Mouse (Mus musculus) fat pad, adult 2 months (tissue): ENCODE measurements around the gene Erc2.

Experiments used
- DNase-seq: peaks from one replicate; pipeline ENCODE4 v3.0.0-alpha.2; 2011; ENCODE audit warnings: low read depth, low spot score; ENCODE audit errors: extremely low read depth

Gene Erc2

DNA sequence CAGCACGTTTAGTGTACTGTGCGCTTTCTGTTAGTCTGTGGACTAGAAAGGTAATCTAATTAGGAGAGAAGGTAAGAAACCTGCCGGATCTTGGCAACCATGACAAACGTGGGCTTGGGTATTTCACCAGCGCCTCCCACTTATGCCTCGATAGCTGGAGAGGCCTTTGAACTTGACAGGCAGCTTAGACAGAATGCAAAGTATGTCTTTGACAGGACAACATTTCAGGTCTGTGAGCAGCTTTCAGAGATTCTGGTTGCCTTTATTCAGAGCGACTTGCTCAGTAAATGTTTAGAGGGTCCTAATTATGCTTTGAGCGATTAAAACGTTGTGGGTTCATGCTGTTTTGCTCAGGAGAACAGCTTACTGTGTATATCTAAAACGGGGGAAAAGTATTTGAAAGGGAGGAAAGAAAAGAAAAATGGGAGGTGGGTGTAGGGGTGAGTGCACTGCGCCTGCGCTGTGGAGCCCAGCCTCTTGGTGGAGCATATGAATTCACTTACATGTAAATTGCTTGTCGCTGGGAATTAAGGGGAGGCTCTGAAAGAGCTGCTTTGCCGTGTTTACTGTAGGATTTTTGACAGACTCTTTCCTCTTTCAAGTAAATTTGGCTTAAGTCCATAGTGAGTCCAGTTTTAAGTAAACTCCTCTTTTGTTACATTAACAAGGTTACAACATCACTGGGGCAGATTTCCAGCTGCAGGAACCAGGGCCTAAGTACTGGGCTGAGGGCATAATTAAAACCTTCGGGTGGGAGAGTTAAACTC lies 542.6 kb downstream of the Erc2 start:
- DNase-seq: peak; percentile 10

DNA sequence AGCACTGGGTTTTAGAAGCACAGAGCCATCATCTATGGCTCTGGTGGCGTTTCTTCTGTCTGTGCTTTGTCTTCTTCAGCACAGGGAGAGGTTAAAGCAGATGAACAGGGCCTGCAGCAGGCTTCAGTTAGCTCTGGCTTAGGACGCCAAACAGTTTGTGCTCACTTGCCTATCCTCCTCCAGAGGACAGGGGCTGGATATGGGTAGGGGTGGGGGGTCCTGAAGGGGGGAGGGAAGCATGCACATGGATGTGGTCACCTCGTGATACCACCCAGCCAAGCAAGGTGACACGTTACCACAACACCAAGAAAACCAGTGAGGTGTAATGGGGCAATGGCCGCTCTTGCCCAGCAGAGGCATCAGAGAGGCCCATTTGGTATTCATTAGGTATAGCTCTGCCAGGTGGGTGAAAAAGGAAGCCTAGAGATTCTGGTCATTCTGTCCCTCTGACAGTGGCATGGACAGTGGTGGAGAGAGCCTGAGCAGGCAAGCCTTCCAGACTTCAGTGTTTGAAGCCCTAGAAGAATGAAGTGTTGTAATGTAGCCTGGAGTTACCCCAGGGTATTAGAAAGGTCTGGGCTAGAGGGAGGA lies 543.5 kb downstream of the Erc2 start:
- no peak for DNase-seq

DNA sequence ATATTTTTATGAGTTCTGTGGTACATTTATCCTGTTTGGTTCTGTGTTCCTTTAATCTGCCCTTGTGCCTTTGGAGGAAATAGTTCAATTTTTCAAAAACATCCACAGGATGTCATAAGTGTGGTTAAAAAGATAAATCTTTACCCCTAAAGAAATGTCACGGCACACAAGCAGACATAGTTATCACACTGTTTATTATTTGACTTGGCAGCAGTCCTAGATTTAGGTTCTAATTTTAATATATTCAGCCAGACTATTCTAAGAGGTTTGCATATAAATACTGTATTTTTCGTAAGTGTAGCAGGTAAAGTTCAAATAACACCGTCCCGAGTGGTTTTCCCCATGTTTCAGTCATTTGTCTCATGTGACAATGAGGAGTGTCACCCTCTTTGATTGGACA lies 548.5 kb downstream of the Erc2 start:
- DNase-seq: no peak

DNA sequence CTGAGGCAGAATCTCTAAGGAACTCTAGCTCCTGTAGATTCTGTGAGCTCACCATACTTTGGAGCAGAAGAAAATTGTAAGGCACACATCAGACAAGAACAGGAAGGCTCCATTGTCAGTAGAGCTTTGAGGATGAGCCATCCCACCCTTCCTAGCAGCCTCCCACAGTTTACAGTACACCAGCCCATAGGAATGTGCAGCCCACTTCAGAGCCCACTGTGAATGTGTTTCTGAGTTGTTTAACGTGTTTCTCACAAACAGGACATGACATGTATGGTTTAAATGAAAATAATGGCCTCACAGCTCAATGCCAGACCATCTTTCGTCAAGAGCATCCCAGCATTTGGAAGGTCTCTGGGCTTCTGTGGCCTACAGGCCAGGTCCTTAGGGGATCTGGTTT lies 549.1 kb downstream of the Erc2 start:
- no peak for DNase-seq

DNA sequence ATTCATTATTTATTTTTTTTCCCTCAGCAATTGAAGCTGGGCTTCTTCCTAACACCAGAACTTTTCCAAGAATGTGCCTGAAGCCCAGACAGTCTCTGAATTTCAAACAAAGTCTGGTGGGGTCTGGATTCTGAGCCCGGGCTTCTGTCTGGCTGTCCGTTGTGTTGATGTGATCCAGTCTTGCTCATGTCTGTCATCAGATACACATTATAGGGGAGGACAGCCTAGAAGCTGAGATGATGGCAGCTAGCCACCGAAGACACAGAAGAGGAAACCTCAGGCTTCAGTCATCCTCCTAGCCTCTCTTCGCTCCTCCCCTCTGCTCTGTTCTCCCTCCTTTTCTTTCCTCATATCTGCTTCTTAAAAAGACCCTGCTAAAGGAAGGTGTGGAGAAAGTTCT lies 551.5 kb downstream of the Erc2 start:
- DNase-seq: no peak

DNA sequence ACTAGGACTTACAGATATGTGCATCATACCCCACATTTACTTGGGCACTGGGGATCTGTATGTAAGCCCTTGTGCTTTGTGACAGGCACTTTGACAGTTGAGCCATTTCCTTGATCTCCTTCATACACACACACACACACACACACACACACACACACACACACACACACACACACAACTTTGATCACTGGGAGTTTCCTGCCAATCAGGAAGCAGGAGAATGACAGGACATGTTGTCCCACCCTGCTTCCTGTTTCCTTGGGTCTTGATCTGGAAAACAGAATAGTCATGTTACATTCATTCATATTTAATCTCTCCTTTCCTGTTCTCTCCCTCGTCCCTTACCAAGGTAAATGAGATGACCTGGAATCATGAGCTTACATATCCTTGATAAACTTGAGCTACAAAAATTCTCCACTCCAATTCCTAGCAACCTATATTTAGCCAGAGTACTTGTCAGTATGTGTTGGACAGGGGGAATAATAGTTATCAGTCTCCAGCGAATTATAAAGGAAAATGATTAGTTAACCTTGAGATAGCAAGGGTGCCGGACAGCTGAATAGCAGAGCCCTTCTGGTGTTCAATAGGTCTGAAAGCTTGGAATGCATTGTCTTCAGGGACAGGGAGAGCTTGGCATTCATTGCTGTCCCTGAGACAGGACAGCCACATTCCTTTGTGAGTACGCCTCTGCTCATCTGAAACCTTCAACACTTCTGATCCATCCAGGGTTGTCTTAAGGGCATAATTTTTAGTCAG lies 559.0 kb downstream of the Erc2 start:
- DNase-seq: no peak

DNA sequence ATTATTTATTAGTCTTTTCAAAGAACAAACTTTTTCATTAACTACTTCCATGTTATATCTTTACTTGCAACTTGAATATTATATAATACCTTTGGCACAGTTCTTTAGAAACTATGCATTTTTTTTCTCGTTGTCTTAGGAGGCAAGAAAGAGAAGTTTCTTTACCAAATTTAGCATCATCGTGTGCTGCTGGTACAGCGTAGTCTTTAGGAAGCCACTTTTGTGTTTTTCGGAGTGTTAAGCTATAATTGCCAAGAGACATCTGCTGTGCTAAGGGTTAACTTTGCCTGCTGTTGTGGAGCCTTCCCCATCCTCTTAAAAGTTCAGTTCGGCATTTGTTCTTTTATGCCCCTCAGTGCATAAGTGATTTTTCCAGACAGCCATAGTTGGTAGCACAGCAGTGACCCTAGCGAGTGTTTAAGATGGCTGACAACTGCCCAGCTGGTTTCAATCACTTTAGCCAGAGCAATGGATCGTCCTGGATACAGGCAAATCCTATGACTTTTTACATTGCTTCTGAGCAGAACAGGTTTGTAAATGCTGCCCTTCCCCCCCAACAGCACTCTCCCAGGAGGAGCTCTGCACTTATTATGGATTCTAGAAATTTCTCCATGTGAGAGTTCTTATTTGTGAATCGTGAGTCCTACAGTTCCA lies 570.6 kb downstream of the Erc2 start:
- no peak for DNase-seq

DNA sequence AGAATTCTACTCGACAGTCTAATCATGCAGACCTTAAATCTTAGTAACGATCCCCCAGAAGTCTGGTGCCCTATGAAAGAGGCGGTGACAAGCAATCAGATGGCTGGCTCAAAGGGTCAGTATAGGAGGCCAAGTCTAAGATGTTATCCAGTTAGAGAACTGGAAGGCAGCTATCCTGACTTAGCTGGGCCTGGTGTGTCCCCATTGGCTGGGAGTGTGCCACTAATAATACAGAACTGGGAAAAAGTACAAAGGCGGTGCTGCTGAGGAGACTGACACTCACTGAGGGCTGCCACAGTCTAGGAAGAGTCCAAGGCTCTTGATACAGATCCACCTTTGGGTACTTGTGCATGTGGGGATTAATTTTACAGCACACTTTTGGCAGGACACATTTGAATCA lies 581.6 kb downstream of the Erc2 start:
- DNase-seq: no peak

DNA sequence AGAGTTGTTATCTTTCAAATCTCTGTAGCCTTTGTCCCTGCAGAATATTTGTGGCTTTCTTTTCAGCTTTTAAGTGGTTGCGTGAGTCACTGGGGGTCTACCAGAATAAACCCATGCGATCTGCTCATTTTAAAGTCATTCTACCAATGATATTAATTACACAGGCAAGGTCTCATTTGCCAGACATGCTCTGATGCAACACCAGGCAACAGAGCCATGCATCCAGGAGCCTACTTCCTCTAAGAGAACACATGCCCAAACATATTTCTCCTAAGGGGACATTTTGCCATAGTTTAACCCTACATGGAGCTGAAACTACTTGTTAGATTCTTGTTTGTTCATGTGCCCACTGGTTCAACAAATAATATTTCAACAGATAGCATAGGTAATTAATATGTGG lies 584.1 kb downstream of the Erc2 start:
- no peak for DNase-seq

DNA sequence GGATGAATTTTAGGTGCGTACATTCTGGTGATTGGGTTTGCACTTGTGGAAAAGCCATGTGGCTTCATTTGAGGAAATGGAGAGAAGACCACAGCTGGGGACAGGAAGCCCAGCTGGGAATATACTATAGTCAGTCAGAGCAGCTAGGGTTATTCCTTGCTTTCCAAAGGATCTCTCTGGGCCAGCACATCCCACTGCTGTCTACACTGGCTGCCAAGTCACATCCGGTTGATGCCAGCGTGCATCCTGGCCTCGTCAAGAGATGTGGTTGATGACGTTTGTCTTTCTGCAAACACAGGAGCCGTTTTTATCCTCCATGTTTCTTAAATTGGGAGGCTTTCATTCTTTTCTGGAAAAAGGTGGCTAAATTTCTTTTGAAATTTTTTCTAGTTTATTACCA lies 603.3 kb downstream of the Erc2 start:
- no peak for DNase-seq

DNA sequence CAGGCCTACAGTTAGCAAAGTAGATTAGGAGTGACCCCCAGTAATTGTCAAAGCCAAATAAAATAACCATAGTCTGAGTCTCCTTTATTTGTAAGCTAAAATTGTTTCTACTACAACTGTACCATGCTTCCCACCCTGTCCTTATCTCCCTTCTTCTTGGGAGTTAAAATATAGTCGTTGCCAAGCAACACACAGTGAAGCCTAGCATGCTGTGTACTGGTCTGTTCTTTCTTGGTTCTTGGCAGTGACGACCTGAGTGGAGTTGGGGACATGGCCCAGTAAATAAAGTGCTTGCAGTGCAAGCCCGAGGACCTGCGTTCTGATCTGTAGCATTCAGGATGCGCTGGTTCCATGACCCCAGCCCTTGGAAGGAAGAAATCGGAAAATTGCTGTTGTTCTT lies 608.3 kb downstream of the Erc2 start:
- DNase-seq: no peak

DNA sequence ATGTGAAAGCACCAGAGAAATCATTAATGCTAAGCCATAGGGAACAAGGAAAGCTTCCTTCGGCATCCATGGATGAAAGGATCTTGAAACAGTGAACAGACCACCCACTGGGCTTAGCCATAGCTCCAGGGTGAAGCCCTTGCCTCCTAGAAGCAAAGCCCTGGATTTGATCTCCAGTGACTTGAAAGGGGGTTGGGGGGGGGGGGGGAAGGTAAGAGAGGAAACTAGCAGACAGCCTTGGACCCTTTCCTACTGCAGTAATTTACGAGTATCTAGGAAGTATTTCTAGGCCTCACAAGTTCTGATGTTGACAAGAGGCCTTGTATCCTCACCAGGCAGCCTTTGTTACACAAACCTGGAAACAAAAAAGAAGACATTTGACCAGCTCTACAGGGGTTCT lies 609.0 kb downstream of the Erc2 start:
- no peak for DNase-seq

DNA sequence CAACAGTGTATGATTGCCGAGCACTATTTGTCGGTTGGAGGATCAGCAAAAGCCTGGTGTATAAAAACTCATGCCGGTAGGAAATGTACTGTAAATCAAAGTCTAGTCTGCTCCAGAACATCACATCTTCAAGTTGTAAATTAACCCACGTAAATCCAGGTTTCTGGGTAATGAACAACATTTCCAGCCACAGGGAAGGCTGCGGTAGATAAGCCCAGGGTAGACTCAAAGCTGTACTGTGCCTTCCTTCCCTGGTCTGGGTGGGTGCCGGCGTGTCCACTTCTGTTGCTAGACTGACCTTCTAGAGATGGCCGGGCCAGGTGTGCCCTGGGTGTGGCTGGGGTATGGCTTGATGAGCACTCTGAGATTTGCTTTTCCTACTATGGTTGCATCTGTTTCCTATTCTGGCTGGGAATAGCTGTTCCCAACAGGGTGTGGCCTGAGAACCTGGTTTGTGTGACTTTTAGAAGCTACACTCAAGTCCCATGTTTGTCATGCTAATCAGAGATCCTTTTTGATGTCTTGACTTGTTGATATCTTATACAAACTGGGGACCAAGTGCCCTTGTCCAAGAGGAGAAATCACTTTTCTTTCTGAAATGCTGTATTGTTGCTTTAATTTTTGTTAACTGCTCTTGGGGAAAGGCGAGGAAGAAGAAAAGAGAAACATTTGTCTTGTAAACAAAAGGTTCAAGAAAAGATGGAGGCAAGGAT lies 616.3 kb downstream of the Erc2 start:
- no peak for DNase-seq

DNA sequence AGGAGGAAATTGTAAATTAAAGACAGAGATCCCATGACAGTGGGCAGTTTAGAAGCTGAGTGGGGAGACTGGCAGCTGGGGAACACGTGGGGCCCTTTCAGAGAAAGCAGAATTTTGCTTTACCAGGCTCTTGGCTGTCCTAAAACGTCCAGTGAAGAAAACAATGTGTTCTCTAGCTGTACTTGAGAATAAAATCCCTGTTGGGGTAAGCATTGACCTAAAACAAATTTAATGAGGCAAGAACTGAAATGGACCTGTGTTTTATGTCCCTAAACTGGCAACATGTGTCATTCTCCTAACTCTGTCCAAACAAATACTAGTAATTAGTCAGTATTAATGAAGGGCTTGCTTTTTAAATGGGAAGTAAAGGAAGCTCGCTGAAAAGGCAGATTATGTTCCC lies 617.9 kb downstream of the Erc2 start:
- DNase-seq: no peak

DNA sequence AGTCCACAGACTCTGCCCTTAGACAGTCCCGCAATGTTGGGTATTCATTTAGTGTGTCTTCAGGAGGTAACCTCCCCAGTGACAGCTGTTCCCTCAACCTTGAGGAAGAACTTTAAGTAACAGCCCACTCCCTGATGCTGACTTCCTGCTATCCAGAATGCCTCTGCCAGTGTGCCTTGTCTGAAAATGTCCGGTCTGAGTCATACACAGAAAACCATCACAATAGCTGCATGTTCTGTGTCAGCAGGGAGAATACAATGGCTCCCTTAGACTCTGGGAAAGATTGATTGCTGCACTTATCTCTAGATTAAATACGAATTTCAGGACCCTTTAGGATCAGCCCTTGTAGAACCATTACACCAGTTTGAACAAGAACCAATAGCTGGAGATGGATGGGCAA lies 620.5 kb downstream of the Erc2 start:
- DNase-seq: no peak

DNA sequence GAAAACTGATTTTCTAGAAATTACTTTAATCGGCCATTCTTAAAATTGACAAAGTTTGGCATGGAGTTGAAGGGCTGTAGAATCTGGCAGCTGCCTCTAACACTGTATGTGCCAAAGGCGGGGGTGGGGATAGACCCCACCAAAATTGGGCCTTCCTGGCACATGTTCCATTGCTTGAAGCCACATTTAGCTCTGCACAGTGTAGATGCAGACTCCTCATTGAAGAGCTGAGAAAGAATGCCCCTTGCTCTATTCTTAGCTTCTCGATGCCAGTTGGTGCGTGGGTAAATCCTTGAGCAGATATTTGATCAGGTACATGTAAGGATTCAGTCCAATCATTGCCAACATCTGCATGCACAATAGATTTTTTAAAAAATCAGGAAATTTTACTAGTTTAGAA lies 621.2 kb downstream of the Erc2 start:
- no peak for DNase-seq

DNA sequence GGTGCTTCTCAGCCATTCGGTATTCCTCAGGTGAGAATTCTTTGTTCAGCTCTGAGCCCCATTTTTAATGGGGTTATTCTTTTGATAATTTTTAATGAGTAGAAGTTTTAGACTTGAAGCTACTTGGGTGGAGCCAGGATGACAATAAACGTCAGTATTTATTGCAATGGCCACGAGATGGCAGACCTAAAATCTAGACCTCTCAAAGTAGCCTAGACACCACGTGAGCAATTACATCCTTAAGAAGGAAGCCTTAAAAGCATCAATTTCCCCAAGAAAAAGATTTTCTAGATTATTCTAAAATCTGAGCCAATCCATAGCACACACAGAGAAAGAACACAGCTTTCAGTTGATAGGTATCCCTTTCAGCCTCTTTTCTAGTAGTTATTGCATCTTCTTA lies 640.5 kb downstream of the Erc2 start:
- DNase-seq: no peak

DNA sequence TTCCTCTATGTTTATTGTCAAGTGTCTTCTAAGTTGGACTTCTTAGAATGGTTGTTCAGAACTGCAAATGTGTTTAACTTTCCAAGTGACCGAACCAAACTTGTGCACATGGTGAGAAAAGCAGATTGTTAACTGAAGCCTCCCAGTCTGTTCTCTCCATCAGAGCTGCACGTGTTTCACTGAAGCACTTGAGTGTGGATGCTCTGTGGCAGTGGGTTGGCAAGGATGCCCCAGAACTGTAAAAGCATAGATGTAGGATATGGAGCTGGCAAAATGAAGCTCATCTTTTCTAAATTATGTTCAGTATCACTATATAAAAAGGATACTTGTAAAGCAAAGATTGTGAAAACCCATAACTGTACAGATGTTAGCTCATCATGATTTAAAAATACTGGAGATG lies 645.1 kb downstream of the Erc2 start:
- no peak for DNase-seq

DNA sequence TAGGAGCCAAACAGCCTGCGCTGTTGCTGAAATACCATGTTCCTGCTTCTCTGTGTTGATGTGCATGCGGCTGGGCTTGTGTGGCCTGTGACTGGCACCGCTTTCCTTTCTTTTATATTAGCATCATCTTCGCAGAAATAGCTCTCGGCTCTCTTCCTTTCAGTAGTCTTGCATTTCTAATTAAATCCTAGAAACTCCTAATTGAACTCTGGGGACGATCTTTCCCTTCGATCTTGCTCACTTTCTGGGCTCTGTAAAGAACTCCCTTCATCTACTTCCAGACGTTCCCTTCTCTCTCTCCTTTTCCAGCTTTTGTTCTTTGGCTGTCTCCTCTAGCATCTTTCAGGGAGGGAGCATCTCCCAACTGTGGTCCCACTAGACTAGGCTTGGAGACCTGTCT lies 649.6 kb downstream of the Erc2 start:
- DNase-seq: no peak

DNA sequence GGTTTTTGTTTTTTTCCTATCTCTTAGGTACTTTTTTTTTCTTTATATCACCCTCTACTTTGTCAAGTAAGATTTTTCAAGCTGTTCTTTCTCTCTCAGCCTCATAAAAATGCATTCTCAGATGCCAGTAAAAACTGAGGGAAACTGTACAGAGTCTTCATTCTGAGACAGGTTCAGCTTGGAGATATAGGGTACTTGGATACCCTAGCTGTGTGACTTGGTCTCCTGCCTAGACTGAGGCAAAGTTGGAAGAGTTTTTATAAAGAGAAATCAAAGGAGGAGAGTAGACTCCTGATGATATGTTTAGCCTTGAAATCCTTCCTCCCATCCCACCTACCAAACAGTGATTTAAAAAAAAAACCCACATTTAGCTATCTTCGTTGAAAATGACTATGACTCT lies 651.4 kb downstream of the Erc2 start:
- DNase-seq: no peak

DNA sequence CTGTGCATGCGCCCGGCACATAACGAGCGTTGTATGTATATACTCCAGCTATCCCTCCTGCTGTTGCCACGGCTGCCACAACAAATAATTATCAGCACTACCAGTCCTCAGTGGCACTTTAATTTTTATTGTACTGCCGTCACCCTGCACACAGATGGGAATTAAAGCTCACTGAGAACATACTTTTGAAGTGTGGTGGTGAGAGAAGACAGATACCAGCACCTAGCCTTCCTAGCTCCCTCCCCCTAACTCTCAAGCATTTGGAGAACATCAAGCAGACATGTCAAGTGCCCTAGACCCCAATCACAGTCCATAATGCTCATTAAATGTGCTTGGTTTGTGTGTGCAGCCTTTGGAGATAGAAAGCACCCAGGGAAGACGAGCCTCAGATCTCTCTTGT lies 652.6 kb downstream of the Erc2 start:
- DNase-seq: no peak
